Mouse (Mus musculus) cerebellum, adult 18-20 months (tissue): Measurements from ENCODE around the gene Tamm41.
A peak's percentile ranks its signal among the peaks of the same experiment; 100 is the strongest.

ENCODE experiments used
- DNase-seq, 2 experiments: peaks; one replicate each; pipeline ENCODE4 v3.0.0; 2021

Tamm41 gene

DNA sequence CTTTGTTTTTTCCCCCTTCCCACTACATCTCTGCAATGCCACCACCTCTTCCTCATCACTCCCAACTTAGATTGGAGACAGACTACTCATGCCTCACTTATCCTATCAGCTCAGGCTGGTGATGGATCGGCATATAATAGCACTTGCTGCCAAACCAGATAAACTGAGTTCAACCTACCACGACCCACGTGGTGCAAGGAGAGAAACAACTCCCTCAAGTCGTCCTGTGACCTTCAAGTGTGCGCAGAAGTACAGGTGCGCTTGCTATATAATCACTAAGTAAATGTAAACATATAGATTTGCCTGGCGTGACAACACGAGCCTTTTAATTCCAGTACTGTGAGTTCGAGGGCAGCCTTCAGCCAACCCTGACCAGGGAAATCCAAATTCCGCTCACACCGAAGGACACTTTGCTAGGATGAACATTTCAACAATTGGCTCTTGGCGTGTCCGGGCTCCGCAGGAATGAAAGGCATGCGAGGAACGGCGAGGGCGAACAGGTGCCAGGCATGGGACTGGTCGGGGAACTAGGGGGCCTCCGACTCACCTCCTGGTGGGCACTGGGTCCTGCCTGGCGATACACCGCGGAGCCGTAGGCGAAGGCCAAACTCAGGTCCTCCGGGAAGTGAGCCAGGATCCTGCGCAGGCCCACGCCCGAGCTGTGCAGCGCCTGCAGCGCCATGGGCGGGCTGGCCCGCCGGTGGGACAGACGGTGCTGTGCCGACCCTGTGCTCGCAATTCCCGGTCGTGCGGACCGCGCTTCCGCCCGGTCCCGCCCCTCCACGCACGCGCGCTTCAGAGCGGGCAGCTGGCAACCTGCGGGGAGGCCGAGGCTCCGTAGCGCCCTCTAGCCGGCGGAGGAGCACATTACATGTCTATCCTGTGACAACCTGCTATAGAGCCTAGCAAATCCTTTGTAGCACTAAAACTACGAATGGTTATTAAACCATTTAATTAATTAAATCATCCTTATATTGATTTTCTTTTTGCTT lies at the start of gene Tamm41:
Tamm41 (minus strand) TSS at position 774 of the 992 bp plus-strand sequence.
- peak; percentile 87 to 96 for DNase-seq

DNA sequence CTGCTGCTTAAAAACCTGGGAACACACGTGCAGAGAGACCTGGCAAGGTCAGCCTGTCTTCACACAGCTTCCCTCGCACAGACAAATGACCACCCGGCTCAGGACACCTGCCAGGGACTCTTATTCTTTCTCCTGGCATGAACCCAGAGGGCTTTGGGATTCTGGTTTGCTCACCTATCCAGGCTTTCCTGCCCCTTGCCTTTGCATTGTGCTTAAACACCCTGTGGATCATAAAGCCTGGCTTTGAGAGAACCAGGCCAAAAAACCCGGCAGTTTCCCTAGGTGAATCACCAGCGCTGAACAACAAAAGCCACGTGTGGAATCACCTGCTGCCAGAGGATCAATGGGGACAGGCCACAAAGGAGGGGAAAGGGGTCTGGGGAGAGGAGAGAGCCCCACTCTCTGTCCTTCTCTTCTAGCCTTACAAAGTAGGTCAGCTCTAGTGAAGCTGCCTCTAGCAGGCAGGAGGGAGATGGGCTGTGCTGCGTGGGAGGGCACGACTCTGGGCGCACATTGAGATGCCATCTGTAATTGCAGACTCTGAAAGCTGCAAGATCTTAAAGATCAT lies 47.7 kb upstream of the Tamm41 start:
- DNase-seq: peak; percentile 79 to 86

DNA sequence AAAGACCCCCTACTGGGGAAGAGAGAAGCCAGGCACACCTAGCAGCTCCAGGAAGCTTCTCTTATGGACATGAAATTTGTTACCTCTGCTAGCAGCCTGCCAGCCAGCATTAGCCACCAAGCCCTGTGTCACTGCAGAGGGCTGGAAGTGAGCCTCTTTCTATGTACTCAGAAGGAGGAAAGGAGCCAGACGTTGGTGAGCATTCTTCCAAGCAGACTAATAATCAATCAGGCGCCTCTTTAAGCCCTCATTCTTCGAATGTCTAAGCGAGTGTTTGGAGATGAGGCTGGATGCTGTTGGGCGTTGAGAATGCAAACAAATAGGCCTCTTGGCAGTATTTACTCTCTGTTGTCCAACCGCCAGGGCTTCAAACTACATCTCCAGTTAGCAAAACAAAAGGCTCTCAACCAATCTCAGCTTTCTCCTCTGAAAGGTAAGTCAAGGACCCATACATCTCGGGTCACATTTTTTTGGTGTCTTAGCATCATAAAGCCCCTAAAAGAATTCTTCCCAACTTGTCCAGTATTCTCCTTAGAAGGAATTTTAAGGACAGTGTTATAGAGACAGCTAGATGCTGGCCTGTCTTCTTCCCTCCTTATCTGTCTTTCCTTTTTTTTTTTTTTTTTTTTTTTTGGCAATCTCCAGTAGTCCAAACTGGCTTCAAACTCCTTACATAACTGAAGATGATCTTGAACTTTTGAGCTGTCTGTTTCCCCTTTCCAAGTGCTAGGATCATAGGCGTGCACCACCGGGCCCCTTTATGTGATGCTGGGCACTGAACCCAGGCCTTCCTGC lies 39.3 kb upstream of the Tamm41 start:
- peak; percentile 26 to 42 for DNase-seq

DNA sequence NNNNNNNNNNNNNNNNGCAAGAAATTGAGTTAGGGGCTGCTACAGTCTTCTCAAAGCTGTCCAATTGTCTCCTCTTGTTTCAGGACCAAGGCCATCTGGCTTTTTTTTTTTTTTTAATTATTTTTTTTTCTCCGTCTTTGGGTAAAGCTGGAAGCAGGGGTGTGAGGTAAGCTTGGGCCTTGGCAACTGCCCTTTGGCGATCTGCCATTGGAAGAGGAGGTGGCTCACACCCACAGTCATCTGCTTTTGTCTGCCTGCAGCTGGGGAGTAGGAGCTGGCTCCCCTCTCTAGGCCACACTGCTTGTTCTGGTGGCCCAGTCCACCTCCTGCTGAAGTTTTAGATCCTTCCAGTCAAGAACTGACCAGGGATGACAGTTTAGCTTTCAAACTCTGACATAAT lies 34.3 kb upstream of the Tamm41 start:
- DNase-seq: no peak

DNA sequence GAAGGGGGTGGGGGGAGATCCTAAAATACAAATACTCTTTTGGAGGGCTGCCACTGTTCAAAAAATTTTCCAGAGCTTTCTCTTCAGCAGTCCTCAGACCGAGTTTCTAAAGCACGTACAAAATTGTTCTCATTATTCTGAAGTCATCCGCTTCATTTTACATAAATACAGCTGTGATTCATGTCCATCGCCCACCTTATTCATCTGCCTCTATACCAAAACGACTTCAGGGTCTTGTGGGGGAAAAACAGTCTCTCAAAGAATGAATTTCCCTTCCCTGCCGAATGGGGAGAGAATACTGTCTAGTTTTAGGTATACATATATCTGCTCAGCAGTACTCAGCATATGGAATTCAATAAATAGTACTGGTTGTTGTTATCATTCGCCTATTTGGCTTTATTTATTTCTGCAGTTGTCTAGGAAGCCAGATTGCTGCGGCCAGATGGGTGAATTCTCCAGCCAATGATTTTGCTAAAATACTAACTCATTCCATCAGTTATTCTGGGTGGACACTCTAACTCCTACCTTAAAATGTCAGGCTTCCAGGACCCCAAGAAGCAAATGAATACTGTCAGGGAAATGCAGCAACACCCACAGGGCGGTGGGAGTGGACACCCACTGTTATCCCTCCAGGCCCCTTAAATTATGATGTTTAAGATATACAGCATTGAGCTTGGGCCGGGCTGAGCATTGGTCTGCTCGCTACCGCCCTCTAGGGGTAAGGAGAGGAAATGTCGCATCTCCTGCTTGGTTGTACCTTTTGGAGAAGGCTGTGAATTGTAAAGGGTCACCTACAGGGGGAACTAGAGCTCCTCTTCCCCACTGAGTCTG lies 27.9 kb upstream of the Tamm41 start:
- peak; percentile 64 to 68 for DNase-seq

DNA sequence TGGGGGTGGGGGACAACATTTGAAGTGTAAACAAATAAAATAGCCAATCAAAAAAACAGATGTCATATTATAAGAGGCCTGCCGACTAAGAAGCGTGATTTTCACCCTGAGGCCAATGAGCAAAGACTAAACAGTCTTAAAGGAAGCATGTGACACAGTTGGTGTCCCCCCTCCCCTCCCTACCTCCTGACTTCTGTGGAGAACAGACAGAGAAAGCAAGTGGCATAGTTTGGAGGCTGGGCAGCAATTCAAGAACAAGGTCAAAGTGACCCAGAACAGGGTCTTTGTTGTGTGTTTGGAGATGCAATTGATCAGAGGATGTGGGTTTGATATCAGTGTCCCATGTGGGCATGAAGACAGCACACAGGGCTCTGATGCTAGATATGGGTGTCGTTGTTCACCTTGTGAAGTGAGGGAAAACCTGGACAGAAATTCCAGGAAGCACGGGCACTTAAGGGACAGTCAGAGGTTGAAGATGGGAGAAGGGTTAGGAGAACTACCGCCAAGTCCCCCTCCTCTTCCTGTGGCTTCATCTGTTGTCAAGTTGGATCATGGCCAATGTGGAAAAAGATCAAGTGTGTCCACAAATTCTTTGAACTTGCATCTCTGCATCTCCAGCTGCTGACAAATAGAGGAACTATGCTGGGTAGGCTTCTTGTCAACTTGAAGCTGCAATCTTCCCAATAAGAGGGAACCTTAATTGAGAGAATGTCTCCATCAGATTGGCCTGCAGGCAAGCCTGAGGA lies 25.1 kb upstream of the Tamm41 start:
- DNase-seq: no peak

DNA sequence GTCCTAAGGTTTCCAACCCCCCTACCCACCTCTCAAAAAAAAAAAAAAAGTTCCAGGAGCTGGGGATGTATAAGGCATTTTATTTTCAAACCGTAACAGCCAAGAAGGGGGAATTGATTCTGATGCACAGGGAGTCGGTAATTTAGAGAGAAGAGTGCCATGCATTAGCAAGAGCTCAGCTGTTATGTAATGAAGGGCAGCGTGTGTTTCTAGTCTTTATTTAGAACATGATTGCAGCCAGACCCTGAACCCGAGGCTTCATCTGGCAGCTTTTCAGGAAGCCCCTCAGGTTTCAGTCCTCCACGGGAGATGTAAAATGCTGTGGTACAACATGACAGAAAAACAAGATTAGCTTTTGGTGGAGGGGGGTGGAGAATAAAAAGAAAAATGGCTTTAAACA lies 21.6 kb upstream of the Tamm41 start:
- no peak for DNase-seq

DNA sequence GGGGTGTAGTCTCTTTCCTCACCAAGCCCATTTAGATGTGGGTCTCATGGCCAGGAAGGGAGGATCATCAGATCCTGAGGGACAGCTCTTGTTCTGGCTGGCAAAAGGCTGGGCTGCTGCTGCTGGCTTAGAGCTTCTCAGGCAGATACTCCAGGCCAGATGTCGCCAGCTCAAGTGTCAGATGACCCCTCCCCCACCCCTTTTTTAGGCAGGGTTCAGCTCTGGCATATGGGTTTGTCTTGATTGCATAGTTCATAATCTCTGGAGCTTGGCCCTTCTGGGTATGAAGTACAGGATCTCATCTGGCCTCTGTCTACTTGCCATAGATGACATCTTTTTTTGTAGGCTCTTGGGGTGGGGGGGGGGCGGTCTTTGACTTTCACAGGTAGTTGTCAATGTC lies 19.0 kb upstream of the Tamm41 start:
- no peak for DNase-seq

DNA sequence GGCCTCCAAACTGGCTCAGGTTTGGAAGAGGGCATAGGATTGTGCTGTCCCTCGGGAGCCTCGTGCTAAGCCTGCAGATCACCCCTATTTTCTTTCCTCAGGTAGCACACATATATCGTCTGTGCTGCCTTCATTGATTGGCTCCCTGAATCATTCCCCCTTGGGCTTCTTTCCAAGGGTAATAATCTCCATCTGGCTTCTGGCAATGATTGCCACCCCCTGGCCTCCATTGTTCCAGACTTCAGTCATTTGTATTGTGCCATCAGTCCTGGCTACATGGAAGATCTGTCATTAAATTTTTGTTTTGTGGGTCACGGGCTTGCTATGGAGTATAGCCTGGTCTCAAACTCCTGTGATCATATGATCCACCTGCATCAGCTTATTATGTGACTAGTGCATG lies 17.8 kb upstream of the Tamm41 start:
- DNase-seq: peak in 1 of 2 experiments; percentile 22

DNA sequence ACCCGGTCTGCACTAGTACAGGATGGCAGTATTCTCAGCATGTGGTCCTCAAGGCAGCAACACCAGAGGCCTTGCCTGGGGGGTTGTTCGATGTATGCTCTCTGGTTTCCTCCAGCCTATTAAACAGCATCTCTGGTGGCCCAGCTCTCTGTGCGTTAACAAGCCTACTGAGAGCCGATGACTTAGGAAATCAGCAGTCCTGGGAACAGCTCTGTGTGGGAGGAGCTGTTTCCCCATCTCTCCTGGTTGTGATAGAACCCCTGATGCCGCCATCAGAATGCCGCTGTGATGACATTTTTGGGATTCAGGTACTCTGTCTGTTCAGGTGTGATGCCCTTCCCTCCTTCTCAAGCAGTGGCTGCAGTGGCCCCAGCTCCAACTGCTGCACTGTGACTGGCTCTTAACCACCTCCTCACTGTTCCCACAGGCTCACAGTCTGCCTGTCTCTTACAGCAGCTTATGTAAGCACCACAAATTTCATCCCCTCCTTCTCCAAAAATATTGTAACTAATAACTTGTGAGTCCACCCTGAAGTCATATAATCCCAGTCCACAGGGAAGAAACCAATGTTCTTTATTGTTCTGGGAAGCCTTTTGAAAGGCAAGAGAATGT lies 14.0 kb upstream of the Tamm41 start:
- DNase-seq: no peak

DNA sequence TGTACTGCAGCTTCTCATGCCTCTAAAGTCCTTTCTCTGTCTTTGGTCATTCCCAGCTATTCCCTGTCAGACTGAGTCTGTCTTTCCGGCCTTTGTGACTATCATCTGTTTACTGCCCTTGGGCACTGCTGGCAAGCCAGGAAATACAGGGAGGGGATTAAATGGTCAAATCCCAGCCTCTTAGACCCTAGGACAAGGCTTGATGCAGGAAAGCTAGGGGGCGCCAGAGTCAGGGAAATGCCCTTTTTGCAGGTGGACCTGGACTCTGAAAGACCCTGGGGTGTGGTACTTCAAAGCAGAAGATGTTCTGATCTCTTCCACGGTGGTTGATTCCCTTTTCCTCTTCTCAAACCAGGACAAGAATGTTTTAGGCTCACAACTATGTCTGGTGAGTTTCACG lies 11.3 kb upstream of the Tamm41 start:
- DNase-seq: peak; percentile 80 to 83

DNA sequence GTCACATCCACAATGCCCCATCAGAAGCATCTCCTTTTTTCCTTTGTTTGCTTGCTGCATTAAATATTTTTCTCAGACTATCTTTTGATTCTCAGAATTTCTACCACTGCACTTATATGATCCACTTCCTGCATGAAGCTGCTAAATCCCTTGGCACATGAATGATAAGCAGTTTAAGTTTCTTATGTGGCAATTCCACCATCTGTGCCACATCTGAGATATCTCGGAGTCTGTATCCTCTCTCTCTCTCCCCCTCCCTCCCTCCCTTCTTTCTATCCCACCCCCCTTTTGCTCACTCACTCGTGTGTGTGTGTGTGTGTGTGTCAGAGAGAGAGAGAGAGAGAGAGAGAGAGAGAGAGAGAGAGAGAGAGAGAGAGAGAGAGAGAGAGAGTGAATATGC lies 10.1 kb upstream of the Tamm41 start:
- DNase-seq: no peak

DNA sequence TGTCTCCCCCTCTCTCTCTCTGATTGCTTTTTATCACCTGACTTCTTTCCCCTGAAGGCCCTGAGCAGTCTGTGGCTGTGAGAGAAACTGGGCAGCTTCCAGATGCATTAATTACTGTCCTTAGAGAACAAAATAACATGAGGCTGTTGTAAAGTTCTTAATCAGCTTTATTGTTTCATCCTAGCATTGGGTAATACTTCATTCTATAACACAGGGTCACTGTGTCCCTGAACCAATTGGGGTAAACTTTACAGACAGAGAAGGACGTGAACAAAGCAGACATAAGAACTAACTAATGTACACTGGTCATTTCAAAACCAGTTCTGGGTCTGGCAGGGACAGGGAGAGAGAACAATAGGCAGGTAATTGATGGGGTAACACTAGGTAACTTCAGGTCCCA lies 8.4 kb upstream of the Tamm41 start:
- no peak for DNase-seq

DNA sequence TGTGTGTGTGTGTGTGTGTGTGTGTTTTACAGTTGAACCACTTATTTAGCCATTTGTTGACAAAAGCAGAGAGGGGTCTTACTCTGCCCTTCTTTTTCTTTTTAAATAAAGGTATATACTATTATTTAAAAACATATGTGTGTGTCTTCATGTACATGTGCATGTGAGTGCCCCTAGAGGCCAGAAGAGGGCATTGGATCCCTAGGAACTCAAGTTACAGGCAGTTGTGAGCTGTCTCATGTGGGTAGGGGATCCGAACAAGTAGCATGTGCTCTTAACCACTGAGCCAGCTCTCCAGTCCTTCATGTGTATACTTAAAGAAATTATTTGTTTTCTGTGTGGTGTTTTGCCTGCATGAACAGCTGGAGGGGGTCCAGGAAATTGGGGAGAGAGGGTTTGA lies 7.0 kb upstream of the Tamm41 start:
- no peak for DNase-seq

DNA sequence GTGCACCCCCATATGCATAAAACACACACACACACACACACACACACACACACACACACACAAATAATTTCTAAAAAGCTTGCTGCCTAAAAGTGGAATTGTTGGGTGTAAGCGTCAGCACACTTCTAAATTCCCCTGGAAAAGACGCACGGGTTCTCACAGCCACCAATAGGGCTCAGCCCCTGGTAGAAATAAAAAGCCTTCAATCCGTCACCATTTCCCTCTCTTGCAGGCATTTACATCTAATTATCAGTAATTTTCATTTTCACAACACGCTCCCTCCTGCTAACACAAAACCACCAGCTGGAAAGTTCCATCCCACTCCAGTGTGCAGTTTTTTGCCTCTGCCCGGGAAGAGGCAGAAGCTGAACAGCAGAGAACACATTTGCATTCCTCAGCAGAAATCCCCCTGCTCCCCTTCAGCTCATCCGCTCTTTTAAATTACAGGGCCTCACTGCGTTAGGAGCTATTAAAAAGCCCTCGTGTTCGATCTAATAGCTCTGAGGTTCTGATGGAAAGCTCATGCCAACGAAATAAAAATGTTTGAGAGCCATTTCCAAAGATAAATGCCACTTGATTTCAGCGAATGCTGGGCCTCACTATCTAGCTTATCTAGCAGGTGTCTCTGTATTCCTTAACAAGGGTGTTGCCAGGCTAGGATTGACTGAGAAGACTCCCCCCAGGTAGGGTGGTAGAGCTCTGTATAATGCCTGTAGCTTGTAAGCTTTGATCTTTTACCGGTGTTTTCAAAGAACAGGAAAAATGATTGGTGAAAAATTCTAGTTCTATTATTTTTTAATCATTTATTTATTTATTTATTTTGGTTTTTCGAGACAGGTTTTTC lies 6.2 kb upstream of the Tamm41 start:
- DNase-seq: no peak

DNA sequence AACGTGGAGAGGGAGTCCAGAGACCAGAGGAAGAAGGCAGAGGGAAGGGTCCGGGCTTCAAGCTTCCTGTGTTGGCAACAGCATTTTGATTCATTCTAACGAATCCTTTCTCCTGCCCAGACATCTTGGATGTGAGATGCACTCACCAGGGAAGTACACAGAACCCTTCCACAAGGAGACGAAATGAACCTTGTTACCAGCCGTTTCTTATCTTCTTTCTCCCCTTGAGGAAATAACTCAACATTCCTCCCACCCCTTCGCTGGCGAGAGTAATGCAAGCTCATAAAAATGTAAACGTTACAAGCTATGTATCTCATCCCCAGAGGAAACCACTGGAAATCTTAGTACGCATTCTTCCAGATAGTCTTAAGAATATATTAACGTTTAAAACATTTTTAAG lies 4.9 kb upstream of the Tamm41 start:
- no peak for DNase-seq

DNA sequence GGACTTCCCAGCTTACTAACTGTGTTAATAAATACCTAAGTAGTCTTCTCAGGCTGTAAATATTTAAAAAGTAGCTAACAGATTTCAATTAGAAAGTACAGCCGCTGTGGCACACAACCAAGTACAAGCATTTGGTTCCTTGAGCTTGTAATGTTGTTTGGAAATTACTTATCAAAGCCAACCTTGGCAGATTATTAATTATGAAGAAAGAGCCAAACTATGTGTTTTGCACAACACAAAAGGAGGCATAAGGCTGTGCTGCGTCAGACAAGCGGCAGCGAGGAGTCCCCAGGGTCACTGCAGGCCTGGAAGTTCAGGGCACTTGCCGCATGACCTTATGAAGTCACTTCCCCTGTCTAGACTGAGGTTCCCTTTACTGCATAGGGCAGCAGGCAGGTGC lies 4.2 kb downstream of the Tamm41 start:
- no peak for DNase-seq

DNA sequence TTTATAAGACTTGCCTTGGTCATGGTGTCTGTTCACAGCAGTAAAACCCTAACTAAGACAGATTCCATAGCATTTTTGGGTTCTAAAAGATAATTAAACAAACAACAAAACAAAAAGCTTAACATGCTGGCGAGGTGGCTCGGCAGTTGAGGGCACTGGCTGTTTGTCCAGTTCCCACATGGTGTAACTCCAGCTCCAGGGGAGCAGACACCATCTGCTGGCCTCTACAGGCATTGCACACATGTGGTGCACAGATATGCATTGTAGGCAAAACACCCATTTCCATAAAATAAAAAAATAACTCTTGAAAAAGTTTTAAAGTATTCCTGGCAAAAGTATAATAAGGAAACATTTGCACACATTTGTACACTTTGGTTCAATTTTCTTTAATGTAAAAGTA lies 7.6 kb downstream of the Tamm41 start:
- DNase-seq: no peak

DNA sequence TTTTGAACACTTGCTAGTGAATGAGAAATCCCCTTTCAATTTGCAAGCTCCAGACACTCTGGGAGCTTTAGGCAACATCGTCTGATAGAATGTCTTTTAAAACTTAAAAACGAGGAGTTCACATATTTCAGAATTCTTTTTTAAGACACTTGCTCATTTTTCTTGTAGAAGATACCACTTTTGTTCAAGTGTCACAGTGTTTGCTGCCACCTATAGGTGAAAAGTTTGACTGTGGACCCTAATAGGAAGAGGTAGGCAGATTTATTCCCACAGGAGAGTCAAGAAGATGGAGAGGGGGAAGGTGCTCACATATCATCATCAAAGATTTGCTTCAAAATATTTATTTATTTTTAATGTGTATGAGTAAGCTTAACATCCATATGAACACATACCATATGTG lies 8.4 kb downstream of the Tamm41 start:
- peak; percentile 34 to 48 for DNase-seq

DNA sequence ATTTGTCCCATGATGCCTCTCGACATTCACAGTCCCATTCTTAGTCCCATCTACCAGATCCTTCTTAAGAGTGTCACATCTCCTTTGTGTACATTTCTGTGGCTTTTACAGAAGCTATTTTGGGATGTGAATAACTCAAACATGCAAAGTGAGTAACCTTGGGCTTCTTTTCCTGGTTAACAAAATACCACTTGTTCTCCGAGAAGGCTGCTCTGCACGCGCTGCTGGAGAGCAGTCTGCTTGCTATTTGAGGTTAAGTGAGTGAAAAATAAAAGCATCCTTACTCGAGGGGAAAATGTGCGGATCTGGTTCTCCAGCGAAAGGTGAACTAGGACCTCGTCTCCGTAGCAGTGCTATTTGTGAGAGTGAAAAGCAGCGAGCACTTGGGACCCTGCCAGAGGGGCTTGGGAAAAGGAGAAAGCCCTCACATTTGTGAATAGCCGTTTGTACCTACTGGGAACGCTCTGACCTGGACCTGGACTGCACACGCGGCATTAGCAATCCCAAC lies 10.1 kb downstream of the Tamm41 start:
- no peak for DNase-seq
